Mouse (Mus musculus) mouse embryonic stem cell (cell line): ENCODE measurements around the gene Olfr195.
"Not testable (repeated sequence)": the region's sequence is repeated elsewhere in the genome, so short reads cannot be mapped to it uniquely, and the experiment has no call there.

ENCODE experiments used
- in situ Hi-C, 2 experiments: fragments of 300-500 bp; cut with MboI; formaldehyde crosslinking; loops; 1 replicate in 1 of 2; 3 replicates in 1 of 2; pipeline ENCODE4 v1.14.3; 2019 to 2020; ENCODE audit warnings: low sequenced_read_pairs in 2 of 2, low pct_unique_long_range_greater_than_20kb in 1 of 2, mixed read lengths in 1 of 2; ENCODE audit not compliant: unreplicated experiment in 1 of 2

The Olfr195 gene

DNA sequence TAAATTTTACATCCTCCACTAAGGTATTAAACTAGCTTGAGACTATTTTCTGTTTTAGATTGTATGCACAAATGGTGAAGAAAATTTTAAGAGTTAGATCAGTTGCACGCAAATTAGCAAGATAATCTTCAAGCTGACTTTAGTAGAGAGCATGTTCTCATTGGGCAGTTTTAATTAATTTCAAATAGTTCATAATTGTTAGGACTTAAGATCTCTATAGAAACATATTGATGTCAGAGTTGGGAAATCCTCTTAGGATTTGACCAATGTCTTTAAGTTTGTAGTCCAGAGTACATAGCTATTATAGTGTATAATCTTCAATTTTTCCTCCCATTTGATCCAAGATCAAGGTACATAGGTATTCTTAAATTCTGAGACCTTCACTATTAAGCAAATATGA is at the start of gene Olfr195:
Gene Olfr195 (plus strand): TSS at position 301 of the 400 bp plus-strand sequence.
- in situ Hi-C loops, result no loop called here

DNA sequence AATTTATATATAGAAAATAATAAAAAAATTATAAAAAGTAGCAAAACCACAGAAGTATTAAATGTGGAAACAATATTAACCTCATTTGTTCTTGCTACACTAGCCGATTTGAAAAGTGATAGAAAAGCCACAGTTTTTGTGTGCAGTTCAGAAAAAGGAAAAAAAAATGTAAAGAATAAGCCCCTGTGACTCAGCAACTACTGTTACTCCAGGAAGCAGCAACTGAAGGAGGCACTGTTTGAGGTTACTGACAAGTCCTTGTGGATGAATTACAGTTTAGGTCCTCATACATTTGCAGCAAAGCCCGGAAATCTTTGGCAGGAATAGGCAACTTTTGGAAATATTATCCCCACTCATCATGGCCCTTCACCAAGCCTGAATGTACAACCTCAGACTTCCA is 41.5 kb upstream of the Olfr195 start:
- in situ Hi-C loops, result no loop called here

GRCm38 (mm10) chr16:59108522-59108921 is 38.3 kb upstream of the Olfr195 start:
- in situ Hi-C loops, result not testable (repeated sequence)

DNA sequence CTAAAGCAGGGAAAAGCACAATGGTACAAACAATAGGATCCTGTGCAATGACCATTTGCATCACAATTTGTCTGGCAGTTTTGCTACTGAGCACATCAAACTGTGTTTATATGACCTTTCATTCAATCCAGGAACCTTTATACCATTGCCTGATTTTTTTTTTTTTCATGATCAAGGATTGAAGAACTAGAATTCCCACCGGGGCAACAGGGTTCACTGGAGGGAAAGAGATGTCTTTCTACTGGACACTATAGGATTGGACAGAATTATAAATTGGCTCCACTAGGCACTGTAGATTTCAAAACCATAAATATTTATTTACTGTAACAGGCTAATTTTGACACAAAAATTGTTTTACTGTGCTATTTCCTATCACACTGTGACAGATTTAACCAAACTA is 35.1 kb upstream of the Olfr195 start, which contains the start of gene Olfr193:
Gene Olfr193 (minus strand): TSS at position 101 of the 400 bp plus-strand sequence.
- in situ Hi-C loops, result no loop called here

DNA sequence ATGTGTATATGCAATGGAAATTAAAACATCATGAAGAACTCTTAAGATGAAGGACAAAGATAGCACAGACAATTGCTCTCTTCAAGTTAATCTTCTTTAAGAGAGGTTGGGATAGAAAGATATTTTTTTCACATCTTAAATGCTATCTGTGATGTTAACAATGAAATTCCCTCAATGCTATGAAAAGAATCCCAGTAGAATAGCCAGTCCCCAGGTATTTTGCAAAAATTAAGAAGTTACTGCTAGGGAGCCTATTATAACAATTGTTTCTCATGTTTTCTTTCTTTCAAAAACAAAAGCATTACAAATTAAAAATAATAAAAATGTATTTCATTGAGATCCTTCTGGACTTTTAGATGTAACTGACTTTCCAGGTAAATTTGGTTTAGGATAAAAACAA is 25.9 kb upstream of the Olfr195 start, which contains the start of gene Olfr194:
Gene Olfr194 (minus strand): TSS at position 101 of the 400 bp plus-strand sequence.
- in situ Hi-C loops, result no loop called here

GRCm38 (mm10) chr16:59130740-59131139 is 16.1 kb upstream of the Olfr195 start:
- in situ Hi-C loops, result no loop called here

GRCm38 (mm10) chr16:59141105-59141504 is 5.7 kb upstream of the Olfr195 start:
- in situ Hi-C loops, result no loop called here

- in situ Hi-C loops, result no loop called here
These were observed 5.2 kb downstream of the Olfr195 start for GRCm38 (mm10) chr16:59151996-59152395.

GRCm38 (mm10) chr16:59170354-59170753 is 23.5 kb downstream of the Olfr195 start, which contains the start of gene Olfr196:
Olfr196 (minus strand) TSS chr16:59170454.
- in situ Hi-C loops, result no loop called here
